Mouse (Mus musculus): ENCODE data around the gene Marveld3. TPM values are rescaled to one million over a fixed set of nuclear protein-coding genes. Genes with fewer than 3 reads are reported as not detected.

Marveld3 gene
- polyA plus RNA-seq (2014; fragmentation: Illumina TruSeq; extraction: RNeasy Lipid Tissue Mini Kit (QIAGEN cat#74804); ENCODE audit: low read depth, low replicate concordance): not detected

GRCm38 (mm10) chr8:109961693-109962367 is at the start of gene Marveld3:
Gene Marveld3, minus strand, starts transcription at chr8:109962203.

GRCm38 (mm10) chr8:109990224-109990623 is 28.2 kb upstream of the Marveld3 start, which contains the start of gene Tat:
Gene Tat, plus strand, starts transcription at chr8:109990437.

Other genes starting within 250 kb of the Marveld3 start
- 19.7 TPM for gene Atxn1l, start 224.5 kb downstream of the Marveld3 start, polyA plus RNA-seq (2014; fragmentation: Illumina TruSeq; extraction: RNeasy Lipid Tissue Mini Kit (QIAGEN cat#74804); ENCODE audit: low read depth, low replicate concordance)
- 249 TPM for gene Ap1g1, start 183.6 kb downstream of the Marveld3 start, polyA plus RNA-seq (2014; fragmentation: Illumina TruSeq; extraction: RNeasy Lipid Tissue Mini Kit (QIAGEN cat#74804); ENCODE audit: low read depth, low replicate concordance)
- 6.5 TPM for gene Phlpp2, start 93.7 kb downstream of the Marveld3 start, polyA plus RNA-seq (2014; fragmentation: Illumina TruSeq; extraction: RNeasy Lipid Tissue Mini Kit (QIAGEN cat#74804); ENCODE audit: low read depth, low replicate concordance)
- not detected for gene Tat, start 28.2 kb upstream of the Marveld3 start, polyA plus RNA-seq (2014; fragmentation: Illumina TruSeq; extraction: RNeasy Lipid Tissue Mini Kit (QIAGEN cat#74804); ENCODE audit: low read depth, low replicate concordance)
- 0.87 TPM for gene Chst4, start 77.5 kb upstream of the Marveld3 start, polyA plus RNA-seq (2014; fragmentation: Illumina TruSeq; extraction: RNeasy Lipid Tissue Mini Kit (QIAGEN cat#74804); ENCODE audit: low read depth, low replicate concordance)
- 17.7 TPM for gene Zfp612, start 117.5 kb upstream of the Marveld3 start, polyA plus RNA-seq (2014; fragmentation: Illumina TruSeq; extraction: RNeasy Lipid Tissue Mini Kit (QIAGEN cat#74804); ENCODE audit: low read depth, low replicate concordance)
- not detected for gene Gm21964, start 139.0 kb upstream of the Marveld3 start, polyA plus RNA-seq (2014; fragmentation: Illumina TruSeq; extraction: RNeasy Lipid Tissue Mini Kit (QIAGEN cat#74804); ENCODE audit: low read depth, low replicate concordance)
- gene Gm17720, start 140.6 kb upstream of the Marveld3 start, polyA plus RNA-seq (2014; fragmentation: Illumina TruSeq; extraction: RNeasy Lipid Tissue Mini Kit (QIAGEN cat#74804); ENCODE audit: low read depth, low replicate concordance): not detected
- not detected for gene Calb2, start 206.0 kb upstream of the Marveld3 start, polyA plus RNA-seq (2014; fragmentation: Illumina TruSeq; extraction: RNeasy Lipid Tissue Mini Kit (QIAGEN cat#74804); ENCODE audit: low read depth, low replicate concordance)